Mouse (Mus musculus): ENCODE measurements around the gene Srsf1.

- TF ChIP-seq CTCF (IDR thresholded peaks at IDR 0.05) (no peak), EP300 (IDR thresholded peaks at IDR 0.05) (no peak)
Observed at GRCm38 (mm10) chr11:88002738-88003137, 44.4 kb upstream of the Srsf1 start.
